Mouse (Mus musculus) bone marrow macrophage, adult 2 months (primary cell): ENCODE measurements around the gene Mrgprg.

Experiments
- CTCF ChIP-seq: IDR thresholded peaks from 2 replicates; pipeline ENCODE4 v1.5.1; 2012; ENCODE audit warnings: low read depth, mild to moderate bottlenecking, low read length, moderate library complexity
- POLR2A ChIP-seq: IDR thresholded peaks from 2 replicates; pipeline ENCODE4 v1.6.1; 2012; ENCODE audit warnings: mild to moderate bottlenecking, low read depth, low read length, borderline replicate concordance

DNA sequence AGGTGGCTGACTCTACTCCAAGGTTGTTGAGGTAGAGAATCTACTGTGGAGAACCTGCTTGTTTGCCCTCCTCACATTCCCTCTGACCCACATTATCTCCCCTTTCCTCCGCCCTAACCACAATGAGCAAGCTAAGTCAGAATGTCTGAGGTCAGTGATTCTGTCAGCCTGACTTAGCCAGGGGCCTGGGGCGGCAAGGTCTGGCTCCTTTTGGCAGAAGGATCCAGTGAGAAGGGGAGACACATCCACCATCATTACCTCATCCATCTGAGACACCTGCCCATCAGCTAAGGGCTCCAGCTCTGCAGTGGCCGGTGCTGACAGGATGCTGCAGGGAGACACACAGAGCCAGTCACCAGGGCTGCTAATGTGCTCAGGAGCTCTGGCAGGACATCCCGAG, 32.0 kb upstream of the Mrgprg start:
- TF ChIP-seq POLR2A (no peak), CTCF (no peak)
